Mouse (Mus musculus) forebrain, embryonic 13.5 days (tissue): ENCODE measurements around the gene Pear1. TPM values are rescaled to one million over a fixed set of nuclear protein-coding genes. Genes with fewer than 3 reads are reported as not detected.

Source experiments
- ATAC-seq: fragments of 200-750 bp; cut with Nextera tagmentation; 2 replicates; pipeline ENCODE4 v1.8.0; 2017
- H3K27ac ChIP-seq: fragments of 300-500 bp; sonication (generic); 2 replicates; pipeline ENCODE4 v1.5.1; 2015; ENCODE audit warnings: inconsistent platforms, mild to moderate bottlenecking, moderate library complexity
- H3K27me3 ChIP-seq: fragments of 300-500 bp; sonication (generic); 2 replicates; pipeline ENCODE4 v1.6.1; 2015; ENCODE audit warnings: mild to moderate bottlenecking, inconsistent platforms
- H3K36me3 ChIP-seq: fragments of 300-500 bp; sonication (generic); 2 replicates; pipeline ENCODE4 v1.6.1; 2015; ENCODE audit warnings: mild to moderate bottlenecking, inconsistent platforms; ENCODE audit not compliant: poor library complexity, severe bottlenecking
- H3K4me1 ChIP-seq: fragments of 300-500 bp; sonication (generic); 2 replicates; pipeline ENCODE4 v1.6.1; 2015; ENCODE audit warnings: inconsistent platforms
- H3K4me2 ChIP-seq: fragments of 300-500 bp; sonication (generic); 2 replicates; pipeline ENCODE4 v1.6.1; 2015; ENCODE audit warnings: inconsistent platforms, mild to moderate bottlenecking, moderate library complexity
- H3K4me3 ChIP-seq: fragments of 300-500 bp; sonication (generic); 2 replicates; pipeline ENCODE4 v1.5.1; 2015; ENCODE audit warnings: mild to moderate bottlenecking, inconsistent platforms
- H3K9ac ChIP-seq: fragments of 300-500 bp; sonication (generic); 2 replicates; pipeline ENCODE4 v1.6.1; 2015; ENCODE audit warnings: mild to moderate bottlenecking, inconsistent platforms
- H3K9me3 ChIP-seq: fragments of 300-500 bp; sonication (generic); replicated peaks from 2 replicates; pipeline ENCODE4 v1.6.1; 2016; ENCODE audit warnings: inconsistent platforms
- WGBS: fragments of 180-500 bp; shearing (Covaris S2); methylation state at CpG from one replicate; pipeline ENCODE4 v1.1.7; 2015; 5-methylcytosine and 5-hydroxymethylcytosine counted together
- polyA plus RNA-seq: library from polyadenylated mRNA; unstranded; fragments of >200 nt; fragmentation: Nextera tagmentation; extraction: Ambion mirVana; gene quantifications from 2 replicates; pipeline ENCODE4 v1.2.1, GENCODE M21; 2015

Gene Pear1
- polyA plus RNA-seq, 1 experiment from 2014 or later, result 4.8 TPM

- Histone ChIP-seq H3K9me3 (no peaks in the 10 kb centered on the region), H3K27me3 (no peaks in the 10 kb centered on the region), H3K27ac (no peak overlapping the region), H3K4me3 (no peak overlapping the region), H3K36me3 (no peaks in the 10 kb centered on the region), H3K4me2 (no peak overlapping the region), H3K9ac (no peak overlapping the region), H3K4me1 (no peaks in the 10 kb centered on the region)
- 0% methylated on average over 4 of the region's 4 CpGs for WGBS
- ATAC-seq, result no peak
Observed at GRCm38 (mm10) chr3:87838622-87839021, 14.5 kb upstream of the Pear1 start.

- ATAC-seq, result no peak
- Histone ChIP-seq H3K9ac (no peak overlapping the region), H3K27me3 (no peaks in the 10 kb centered on the region), H3K4me1 (no peaks in the 10 kb centered on the region), H3K4me2 (no peak overlapping the region), H3K4me3 (no peak overlapping the region), H3K9me3 (no peaks in the 10 kb centered on the region), H3K36me3 (no peaks in the 10 kb centered on the region), H3K27ac (no peak overlapping the region)
- WGBS, result 64% methylated on average over 5 of the region's 5 CpGs
Observed at GRCm38 (mm10) chr3:87833482-87833881, 9.4 kb upstream of the Pear1 start.

GRCm38 (mm10) chr3:87832109-87832859 lies 8.2 kb upstream of the Pear1 start:
- H3K9me3 ChIP-seq, result no peaks in the 10 kb centered on the region
- H3K4me2 ChIP-seq, result no peak overlapping the region
- no peaks in the 10 kb centered on the region for H3K36me3 ChIP-seq
- H3K4me1 ChIP-seq, result no peaks in the 10 kb centered on the region
- H3K27ac ChIP-seq, result no peak overlapping the region
- H3K9ac ChIP-seq, result no peak overlapping the region
- no peak for ATAC-seq
- WGBS, result 89% methylated on average over 7 of the region's 7 CpGs
- H3K27me3 ChIP-seq, result no peaks in the 10 kb centered on the region
- no peak overlapping the region for H3K4me3 ChIP-seq

GRCm38 (mm10) chr3:87829025-87829424 lies 4.9 kb upstream of the Pear1 start:
- 57% methylated on average over 10 of the region's 10 CpGs for WGBS
- Histone ChIP-seq H3K4me2 (no peak overlapping the region), H3K9ac (no peak overlapping the region), H3K4me3 (no peak overlapping the region), H3K27me3 (no peaks in the 10 kb centered on the region), H3K9me3 (no peaks in the 10 kb centered on the region), H3K4me1 (no peaks in the 10 kb centered on the region), H3K36me3 (no peaks in the 10 kb centered on the region), H3K27ac (no peak overlapping the region)
- ATAC-seq, result no peak

GRCm38 (mm10) chr3:87828435-87828834 lies 4.3 kb upstream of the Pear1 start:
- ATAC-seq, result no peak
- Histone ChIP-seq H3K4me1 (no peaks in the 10 kb centered on the region), H3K27me3 (no peaks in the 10 kb centered on the region), H3K4me2 (no peak overlapping the region), H3K36me3 (no peaks in the 10 kb centered on the region), H3K27ac (no peak overlapping the region), H3K9ac (no peak overlapping the region), H3K9me3 (no peaks in the 10 kb centered on the region), H3K4me3 (no peak overlapping the region)
- 49% methylated on average over 4 of the region's 4 CpGs for WGBS

GRCm38 (mm10) chr3:87818226-87818625 lies 5.9 kb downstream of the Pear1 start:
- Histone ChIP-seq H3K9ac (no peak overlapping the region), H3K27me3 (peaks cover 27% of the 10 kb centered on the region), H3K9me3 (no peaks in the 10 kb centered on the region), H3K4me2 (no peak overlapping the region), H3K27ac (no peak overlapping the region), H3K36me3 (no peaks in the 10 kb centered on the region), H3K4me1 (no peaks in the 10 kb centered on the region), H3K4me3 (no peak overlapping the region)
- no peak for ATAC-seq
- WGBS, result 71% methylated on average over 12 of the region's 12 CpGs

GRCm38 (mm10) chr3:87816646-87817093 lies 7.4 kb downstream of the Pear1 start:
- peak; percentile 72; the same call in 1 of the 2 replicates for ATAC-seq
- H3K4me2 ChIP-seq, result 0 out of 2 replicates have a peak overlapping the region, but pooled peaks have one; percentile 32
- no peaks in the 10 kb centered on the region for H3K4me1 ChIP-seq
- H3K27ac ChIP-seq, result no peak overlapping the region
- WGBS, result 7% methylated on average over 12 of the region's 12 CpGs
- no peak overlapping the region for H3K9ac ChIP-seq
- no peaks in the 10 kb centered on the region for H3K9me3 ChIP-seq
- H3K36me3 ChIP-seq, result no peaks in the 10 kb centered on the region
- H3K4me3 ChIP-seq, result no peak overlapping the region
- H3K27me3 ChIP-seq, result peaks cover 32% of the 10 kb centered on the region

GRCm38 (mm10) chr3:87816166-87816565 lies 7.9 kb downstream of the Pear1 start:
- no peaks in the 10 kb centered on the region for H3K36me3 ChIP-seq
- 70% methylated on average over 6 of the region's 6 CpGs for WGBS
- H3K27me3 ChIP-seq, result peaks cover 37% of the 10 kb centered on the region
- H3K4me1 ChIP-seq, result no peaks in the 10 kb centered on the region
- no peak overlapping the region for H3K27ac ChIP-seq
- H3K9ac ChIP-seq, result no peak overlapping the region
- ATAC-seq, result no peak; the same call in 1 of the 2 replicates
- H3K9me3 ChIP-seq, result no peaks in the 10 kb centered on the region
- no peak overlapping the region for H3K4me3 ChIP-seq
- no peak overlapping the region for H3K4me2 ChIP-seq

GRCm38 (mm10) chr3:87812873-87813272 lies 11.2 kb downstream of the Pear1 start:
- WGBS, result 58% methylated on average over 10 of the region's 10 CpGs
- H3K27ac ChIP-seq, result no peak overlapping the region
- no peak overlapping the region for H3K4me2 ChIP-seq
- H3K9ac ChIP-seq, result no peak overlapping the region
- peaks cover 64% of the 10 kb centered on the region for H3K27me3 ChIP-seq
- no peak overlapping the region for H3K4me3 ChIP-seq
- H3K9me3 ChIP-seq, result no peaks in the 10 kb centered on the region
- ATAC-seq, result no peak
- H3K36me3 ChIP-seq, result no peaks in the 10 kb centered on the region
- H3K4me1 ChIP-seq, result peaks cover 11% of the 10 kb centered on the region; the same call in 1 of the 2 replicates

- H3K27me3 ChIP-seq, result peaks cover 64% of the 10 kb centered on the region
- WGBS, result 69% methylated on average over 4 of the region's 4 CpGs
Observed at GRCm38 (mm10) chr3:87812413-87812812, 11.7 kb downstream of the Pear1 start.

GRCm38 (mm10) chr3:87811297-87811696 lies 12.8 kb downstream of the Pear1 start:
- Histone ChIP-seq H3K27me3 (peaks cover 73% of the 10 kb centered on the region), H3K9me3 (no peaks in the 10 kb centered on the region), H3K9ac (no peak overlapping the region), H3K27ac (no peak overlapping the region), H3K4me1 (peaks cover 11% of the 10 kb centered on the region; the same call in 1 of the 2 replicates), H3K36me3 (no peaks in the 10 kb centered on the region), H3K4me3 (no peak overlapping the region), H3K4me2 (no peak overlapping the region)
- WGBS, result 85% methylated on average over 8 of the region's 8 CpGs
- ATAC-seq, result no peak

More at GRCm38 (mm10) chr3:87812413-87812812, 11.7 kb downstream of the Pear1 start:
- no peak overlapping the region for H3K4me3 ChIP-seq
- H3K9ac ChIP-seq, result no peak overlapping the region
- no peak overlapping the region for H3K27ac ChIP-seq
- no peaks in the 10 kb centered on the region for H3K9me3 ChIP-seq
- ATAC-seq, result no peak
- no peaks in the 10 kb centered on the region for H3K36me3 ChIP-seq
- H3K4me2 ChIP-seq, result no peak overlapping the region
- H3K4me1 ChIP-seq, result peaks cover 11% of the 10 kb centered on the region; the same call in 1 of the 2 replicates

GRCm38 (mm10) chr3:87809322-87809962 lies 14.7 kb downstream of the Pear1 start:
- H3K4me3 ChIP-seq, result peak overlapping the region; percentile 13; the same call in 1 of the 2 replicates
- H3K27me3 ChIP-seq, result peaks cover 80% of the 10 kb centered on the region
- no peaks in the 10 kb centered on the region for H3K36me3 ChIP-seq
- no peak overlapping the region for H3K27ac ChIP-seq
- whole genome bisulfite sequencing, result 3% methylated on average over 28 of the region's 28 CpGs
- no peak overlapping the region for H3K9ac ChIP-seq
- H3K9me3 ChIP-seq, result no peaks in the 10 kb centered on the region
- H3K4me2 ChIP-seq, result peak overlapping the region; percentile 32
- H3K4me1 ChIP-seq, result peaks cover 11% of the 10 kb centered on the region; the same call in 1 of the 2 replicates
- ATAC-seq, result peak; percentile 67; the same call in 1 of the 2 replicates
